Mouse (Mus musculus): ENCODE results near the gene Nsun7. TPM values are rescaled to one million over a fixed set of nuclear protein-coding genes. Genes with fewer than 3 reads are reported as not detected.
A peak's percentile ranks its signal among the peaks of the same experiment; 100 is the strongest.

The Nsun7 gene
- polyA plus RNA-seq, 1 experiment from 2014 or later = 2.9 TPM

DNA sequence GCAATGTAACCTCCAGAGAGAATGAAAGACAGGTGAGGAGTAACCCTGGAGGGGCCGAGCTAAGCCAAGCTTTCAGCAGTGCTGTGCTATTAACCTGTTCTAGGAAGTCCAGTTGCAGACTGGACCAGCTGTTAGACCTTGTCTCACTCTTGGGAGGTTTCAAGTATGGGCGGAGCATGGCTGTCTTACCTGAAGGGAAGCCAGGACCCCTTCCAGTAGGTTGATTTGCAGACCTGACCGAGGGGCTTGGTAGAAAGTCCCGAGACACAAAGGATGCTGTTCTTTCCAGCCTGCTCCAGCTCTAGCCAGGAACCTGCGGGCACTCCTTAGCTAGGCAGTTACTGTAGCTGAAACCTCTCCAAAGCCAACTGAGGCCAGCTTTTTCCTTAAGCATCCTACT lies 36.4 kb downstream of the Nsun7 start:
- H3K9ac ChIP-seq (ENCODE audit: low read depth, low read length) = no peak overlapping the region
- ATAC-seq = no peak
- no peaks in the 10 kb centered on the region for H3K4me1 ChIP-seq (ENCODE audit: control insufficient read depth, insufficient read depth, low read length)
- H3K27ac ChIP-seq (ENCODE audit: low read length) = no peak overlapping the region
- no peak overlapping the region for H3K4me2 ChIP-seq (ENCODE audit: low read length)
- H3K9me3 ChIP-seq (replicated peaks; ENCODE audit: control insufficient read depth, low read length, poor library complexity, severe bottlenecking) = 0 out of 2 replicates have a peak, but pooled peaks cover 3% of the 10 kb centered on the region
- H3K36me3 ChIP-seq (ENCODE audit: control insufficient read depth, insufficient read depth, low read length) = peaks cover 7% of the 10 kb centered on the region; the same call in 1 of the 2 replicates
- WGBS = 96% methylated on average over 5 of the region's 5 CpGs
- H3K27me3 ChIP-seq (ENCODE audit: control insufficient read depth, insufficient read depth, low read depth, low read length) = no peaks in the 10 kb centered on the region
- H3K4me3 ChIP-seq (ENCODE audit: low read depth, low read length) = no peak overlapping the region

DNA sequence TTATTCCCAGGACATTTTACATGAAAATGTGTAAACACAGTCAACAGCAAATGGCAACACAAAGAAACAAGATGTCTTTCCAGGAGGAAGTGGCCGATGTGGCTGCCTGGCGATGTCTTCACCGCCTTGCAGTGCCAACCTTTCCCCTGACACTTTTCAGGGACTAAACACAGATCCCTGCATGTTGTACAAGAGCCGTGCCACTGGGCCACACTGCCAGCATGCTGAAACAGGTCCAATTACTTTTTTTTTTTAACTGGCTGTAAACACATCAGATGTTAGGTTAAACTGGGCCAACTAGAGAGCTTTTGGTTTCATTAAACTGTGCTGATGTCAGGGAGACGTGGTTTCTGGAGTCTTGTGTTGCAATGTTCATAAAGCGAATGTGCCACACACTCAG lies 39.2 kb downstream of the Nsun7 start:
- Histone ChIP-seq H3K9me3 (replicated peaks; ENCODE audit: control insufficient read depth, low read length, poor library complexity, severe bottlenecking) (no peaks in the 10 kb centered on the region), H3K4me3 (ENCODE audit: low read depth, low read length) (no peak overlapping the region), H3K4me1 (ENCODE audit: control insufficient read depth, insufficient read depth, low read length) (no peaks in the 10 kb centered on the region), H3K36me3 (ENCODE audit: control insufficient read depth, insufficient read depth, low read length) (peaks cover 15% of the 10 kb centered on the region), H3K27me3 (ENCODE audit: control insufficient read depth, insufficient read depth, low read depth, low read length) (no peaks in the 10 kb centered on the region), H3K9ac (ENCODE audit: low read depth, low read length) (no peak overlapping the region), H3K4me2 (ENCODE audit: low read length) (no peak overlapping the region), H3K27ac (ENCODE audit: low read length) (no peak overlapping the region)
- ATAC-seq = no peak
- WGBS = 91% methylated on average over 6 of the region's 6 CpGs

GRCm38 (mm10) chr5:66300576-66300975 lies 40.9 kb downstream of the Nsun7 start:
- Histone ChIP-seq H3K36me3 (ENCODE audit: control insufficient read depth, insufficient read depth, low read length) (peaks cover 15% of the 10 kb centered on the region), H3K27me3 (ENCODE audit: control insufficient read depth, insufficient read depth, low read depth, low read length) (no peaks in the 10 kb centered on the region), H3K4me1 (ENCODE audit: control insufficient read depth, insufficient read depth, low read length) (no peaks in the 10 kb centered on the region), H3K27ac (ENCODE audit: low read length) (no peak overlapping the region), H3K9me3 (replicated peaks; ENCODE audit: control insufficient read depth, low read length, poor library complexity, severe bottlenecking) (no peaks in the 10 kb centered on the region), H3K9ac (ENCODE audit: low read depth, low read length) (no peak overlapping the region), H3K4me2 (ENCODE audit: low read length) (no peak overlapping the region), H3K4me3 (ENCODE audit: low read depth, low read length) (no peak overlapping the region)
- WGBS = 81% methylated on average over 13 of the region's 13 CpGs
- ATAC-seq = no peak

DNA sequence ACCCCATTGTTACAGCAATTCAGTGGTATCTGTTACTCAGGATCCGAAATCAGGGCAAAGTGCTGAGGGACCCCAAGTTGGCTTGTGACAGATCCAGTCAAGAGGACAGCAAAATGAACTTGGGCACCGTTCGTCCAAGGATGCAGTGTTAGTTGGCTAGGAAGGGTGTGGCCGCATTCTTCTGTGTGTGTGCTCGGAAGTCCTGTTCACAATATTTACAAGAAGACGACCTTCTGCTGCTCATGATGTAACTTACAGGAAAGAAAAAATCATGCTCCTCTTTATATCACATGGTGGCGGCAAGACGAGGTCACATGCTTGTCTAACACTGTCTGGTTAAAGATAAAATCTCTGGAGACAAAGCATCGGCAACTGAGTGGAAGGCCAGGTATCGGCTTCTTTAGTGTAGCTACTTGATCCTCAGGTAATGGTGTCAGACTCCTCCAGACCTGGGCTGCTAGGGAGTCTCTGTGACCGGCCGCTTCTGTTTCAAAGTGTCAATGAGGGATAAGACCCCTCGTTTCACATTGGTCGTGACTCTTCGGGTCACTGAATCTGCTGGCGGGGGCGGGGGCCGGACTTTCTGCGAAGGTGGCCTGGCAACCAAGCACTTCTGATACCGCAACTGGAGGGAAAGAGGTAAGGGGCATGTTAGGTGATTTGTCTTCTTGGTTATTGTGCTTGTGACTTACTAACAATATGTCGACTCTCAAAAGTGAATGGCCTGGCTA lies 42.6 kb downstream of the Nsun7 start:
- Histone ChIP-seq H3K4me2 (ENCODE audit: low read length) (no peak overlapping the region), H3K27ac (ENCODE audit: low read length) (no peak overlapping the region), H3K9ac (ENCODE audit: low read depth, low read length) (no peak overlapping the region), H3K36me3 (ENCODE audit: control insufficient read depth, insufficient read depth, low read length) (peaks cover 11% of the 10 kb centered on the region; the same call in 1 of the 2 replicates), H3K27me3 (ENCODE audit: control insufficient read depth, insufficient read depth, low read depth, low read length) (no peaks in the 10 kb centered on the region), H3K4me1 (ENCODE audit: control insufficient read depth, insufficient read depth, low read length) (no peaks in the 10 kb centered on the region), H3K9me3 (replicated peaks; ENCODE audit: control insufficient read depth, low read length, poor library complexity, severe bottlenecking) (no peaks in the 10 kb centered on the region), H3K4me3 (ENCODE audit: low read depth, low read length) (no peak overlapping the region)
- 92% methylated on average over 21 of the region's 21 CpGs for WGBS
- ATAC-seq = no peak

GRCm38 (mm10) chr5:66302873-66303272 lies 43.2 kb downstream of the Nsun7 start:
- H3K27ac ChIP-seq (ENCODE audit: low read length) = no peak overlapping the region
- H3K4me3 ChIP-seq (ENCODE audit: low read depth, low read length) = no peak overlapping the region
- 84% methylated on average over 2 of the region's 2 CpGs for WGBS
- no peak overlapping the region for H3K9ac ChIP-seq (ENCODE audit: low read depth, low read length)
- no peak overlapping the region for H3K4me2 ChIP-seq (ENCODE audit: low read length)
- no peak for ATAC-seq
- no peaks in the 10 kb centered on the region for H3K4me1 ChIP-seq (ENCODE audit: control insufficient read depth, insufficient read depth, low read length)
- no peaks in the 10 kb centered on the region for H3K27me3 ChIP-seq (ENCODE audit: control insufficient read depth, insufficient read depth, low read depth, low read length)
- H3K9me3 ChIP-seq (replicated peaks; ENCODE audit: control insufficient read depth, low read length, poor library complexity, severe bottlenecking) = no peaks in the 10 kb centered on the region
- peaks cover 11% of the 10 kb centered on the region; the same call in 1 of the 2 replicates for H3K36me3 ChIP-seq (ENCODE audit: control insufficient read depth, insufficient read depth, low read length)

GRCm38 (mm10) chr5:66304300-66305067 lies 44.8 kb downstream of the Nsun7 start:
- Histone ChIP-seq H3K4me3 (ENCODE audit: low read depth, low read length) (no peak overlapping the region), H3K9ac (ENCODE audit: low read depth, low read length) (no peak overlapping the region), H3K4me2 (ENCODE audit: low read length) (no peak overlapping the region), H3K4me1 (ENCODE audit: control insufficient read depth, insufficient read depth, low read length) (no peaks in the 10 kb centered on the region), H3K27me3 (ENCODE audit: control insufficient read depth, insufficient read depth, low read depth, low read length) (no peaks in the 10 kb centered on the region), H3K27ac (ENCODE audit: low read length) (peak overlapping the region; percentile 47; the same call in 1 of the 2 replicates), H3K9me3 (replicated peaks; ENCODE audit: control insufficient read depth, low read length, poor library complexity, severe bottlenecking) (no peaks in the 10 kb centered on the region), H3K36me3 (ENCODE audit: control insufficient read depth, insufficient read depth, low read length) (peaks cover 17% of the 10 kb centered on the region; the same call in 1 of the 2 replicates)
- 80% methylated on average over 11 of the region's 11 CpGs for WGBS
- no peak for ATAC-seq

- Histone ChIP-seq H3K27me3 (ENCODE audit: control insufficient read depth, insufficient read depth, low read depth, low read length) (no peaks in the 10 kb centered on the region), H3K4me1 (ENCODE audit: control insufficient read depth, insufficient read depth, low read length) (no peaks in the 10 kb centered on the region), H3K4me2 (ENCODE audit: low read length) (no peak overlapping the region), H3K9ac (ENCODE audit: low read depth, low read length) (no peak overlapping the region), H3K4me3 (ENCODE audit: low read depth, low read length) (no peak overlapping the region), H3K9me3 (replicated peaks; ENCODE audit: control insufficient read depth, low read length, poor library complexity, severe bottlenecking) (no peaks in the 10 kb centered on the region), H3K36me3 (ENCODE audit: control insufficient read depth, insufficient read depth, low read length) (peaks cover 20% of the 10 kb centered on the region; the same call in 1 of the 2 replicates), H3K27ac (ENCODE audit: low read length) (no peak overlapping the region)
- 83% methylated on average over 8 of the region's 8 CpGs for WGBS
- ATAC-seq = no peak
Measured at GRCm38 (mm10) chr5:66305511-66305910, 45.8 kb downstream of the Nsun7 start.

- WGBS = 55% methylated on average over 8 of the region's 9 CpGs
- no peaks in the 10 kb centered on the region for H3K4me1 ChIP-seq (ENCODE audit: control insufficient read depth, insufficient read depth, low read length)
- no peak overlapping the region for H3K9ac ChIP-seq (ENCODE audit: low read depth, low read length)
- no peaks in the 10 kb centered on the region for H3K27me3 ChIP-seq (ENCODE audit: control insufficient read depth, insufficient read depth, low read depth, low read length)
- no peak overlapping the region for H3K4me3 ChIP-seq (ENCODE audit: low read depth, low read length)
- no peaks in the 10 kb centered on the region for H3K9me3 ChIP-seq (replicated peaks; ENCODE audit: control insufficient read depth, low read length, poor library complexity, severe bottlenecking)
- no peak overlapping the region for H3K4me2 ChIP-seq (ENCODE audit: low read length)
- ATAC-seq = no peak
- H3K27ac ChIP-seq (ENCODE audit: low read length) = no peak overlapping the region
- H3K36me3 ChIP-seq (ENCODE audit: control insufficient read depth, insufficient read depth, low read length) = peaks cover 12% of the 10 kb centered on the region; the same call in 1 of the 2 replicates
Measured at GRCm38 (mm10) chr5:66310328-66310727, 50.6 kb downstream of the Nsun7 start.

DNA sequence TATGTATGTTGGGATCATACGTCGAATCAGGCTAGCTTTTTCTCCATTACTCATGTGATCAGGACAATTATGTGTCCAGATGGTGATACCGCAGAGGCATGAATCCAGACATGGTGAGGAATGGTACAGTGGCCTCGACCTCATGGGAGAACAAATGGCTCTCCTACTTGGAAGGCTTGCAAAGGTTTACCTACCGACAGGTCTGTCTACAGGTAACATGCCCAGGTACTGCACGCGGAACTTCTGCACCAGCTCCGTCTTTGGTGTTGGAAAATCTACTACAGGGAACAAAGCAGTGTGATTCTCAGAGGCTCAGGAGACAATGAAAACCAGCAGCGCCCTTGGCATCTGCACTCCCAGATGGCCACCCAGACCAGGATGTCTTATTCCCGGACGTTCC lies 51.1 kb downstream of the Nsun7 start:
- Histone ChIP-seq H3K4me1 (ENCODE audit: control insufficient read depth, insufficient read depth, low read length) (no peaks in the 10 kb centered on the region), H3K36me3 (ENCODE audit: control insufficient read depth, insufficient read depth, low read length) (peaks cover 12% of the 10 kb centered on the region; the same call in 1 of the 2 replicates), H3K9me3 (replicated peaks; ENCODE audit: control insufficient read depth, low read length, poor library complexity, severe bottlenecking) (no peaks in the 10 kb centered on the region), H3K27ac (ENCODE audit: low read length) (no peak overlapping the region), H3K4me2 (ENCODE audit: low read length) (no peak overlapping the region), H3K9ac (ENCODE audit: low read depth, low read length) (no peak overlapping the region), H3K27me3 (ENCODE audit: control insufficient read depth, insufficient read depth, low read depth, low read length) (no peaks in the 10 kb centered on the region), H3K4me3 (ENCODE audit: low read depth, low read length) (no peak overlapping the region)
- no peak for ATAC-seq
- WGBS = 94% methylated on average over 11 of the region's 11 CpGs

All from midbrain, embryonic 16.5 days (tissue).